Mouse (Mus musculus) liver, embryonic 14.5 days (tissue): ENCODE results near the gene Il19.

ENCODE experiments used
- CTCF ChIP-seq: IDR thresholded peaks from 2 replicates; pipeline ENCODE4 v1.5.1; 2016; ENCODE audit warnings: antibody characterized with exemption, low read depth, control low read depth
- EP300 ChIP-seq: IDR thresholded peaks from 2 replicates; pipeline ENCODE4 v1.6.1; 2016; ENCODE audit warnings: antibody characterized with exemption, low read depth

GRCm38 (mm10) chr1:130892446-130892845 is 47.5 kb downstream of the Il19 start:
- TF ChIP-seq EP300 = no peak
- TF ChIP-seq CTCF = no peak
